Mouse (Mus musculus) cerebellum, adult 2 months (tissue): ENCODE measurements at regions not wholly inside any gene's neighbourhood (a gene's known extent, or its start where the extent isn't known, plus 50 kb on each side); places are given as distances from the start of the nearest gene placed in this dataset.

ENCODE experiments used
- CTCF ChIP-seq: fragments of 200-500 bp; IDR thresholded peaks from 2 replicates; pipeline ENCODE4 v1.5.1; 2011; ENCODE audit warnings: low read depth, mild to moderate bottlenecking, control low read depth, low read length, moderate library complexity, borderline replicate concordance; ENCODE audit not compliant: insufficient read depth
- POLR2A ChIP-seq: fragments of 200-500 bp; IDR thresholded peaks from 2 replicates; pipeline ENCODE4 v1.6.1; 2011; ENCODE audit warnings: low read length, control low read depth, borderline replicate concordance; ENCODE audit not compliant: insufficient read depth

DNA sequence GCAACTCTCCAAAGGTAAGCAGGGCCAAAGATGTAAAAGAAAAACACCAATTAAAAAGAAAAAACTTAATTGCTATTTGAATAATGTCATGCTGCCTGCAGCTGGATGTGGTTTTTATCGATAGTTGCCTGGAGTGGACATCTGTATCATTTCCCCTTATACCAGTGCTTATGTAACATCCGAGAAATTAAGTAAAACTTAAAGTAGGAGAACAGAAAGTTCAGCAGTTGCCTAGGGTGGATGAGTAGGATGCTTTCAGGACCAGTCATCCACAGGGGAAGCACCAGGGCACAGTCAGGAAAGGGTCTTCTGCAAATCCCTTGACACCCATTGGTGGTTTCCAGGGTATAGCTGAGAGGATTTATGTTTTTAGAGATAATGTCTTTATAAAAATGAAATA, 248.9 kb upstream of the Prdm1 start:
- no peak for TF ChIP-seq POLR2A
- TF ChIP-seq CTCF = no peak
